Mouse (Mus musculus) heart, postnatal 0 days (tissue): Measurements from ENCODE around the gene Eif2d.

Source experiments
- CTCF ChIP-seq: IDR thresholded peaks from 2 replicates; pipeline ENCODE4 v1.5.1; 2016; ENCODE audit warnings: antibody characterized with exemption, control low read depth, low read depth
- EP300 ChIP-seq: IDR thresholded peaks from 2 replicates; pipeline ENCODE4 v1.6.1; 2016; ENCODE audit warnings: antibody characterized with exemption, low read depth

- TF ChIP-seq CTCF (no peak), EP300 (no peak)
Measured at GRCm38 (mm10) chr1:131206342-131206741, 53.4 kb downstream of the Eif2d start.
